Mouse (Mus musculus) MEL (cell line): Measurements from ENCODE around the gene Ksr1. TPM values are rescaled to one million over a fixed set of nuclear protein-coding genes. Genes with fewer than 3 reads are reported as not detected.
A peak's percentile ranks its signal among the peaks of the same experiment; 100 is the strongest.

ENCODE experiments used
- DNase-seq: peaks from one replicate; pipeline ENCODE4 v3.0.0; 2011; ENCODE audit warnings: low read depth, low spot score
- H3K27ac ChIP-seq: 2 replicates; pipeline ENCODE4 v1.5.1; 2012; ENCODE audit warnings: low read depth, mild to moderate bottlenecking, control low read depth, low read length, moderate library complexity; ENCODE audit not compliant: control insufficient read depth
- H3K27me3 ChIP-seq, 2 experiments: fragments of 150-350 bp in 1 of 2; sonication (generic) in 1 of 2; 2 replicates each; pipeline ENCODE4 v1.6.1; 2012; ENCODE audit warnings: low read length in 2 of 2, mild to moderate bottlenecking in 2 of 2, improper control_type of control experiment in 1 of 2, moderate library complexity in 1 of 2; ENCODE audit not compliant: insufficient read depth in 2 of 2, control insufficient read depth in 1 of 2
- H3K36me3 ChIP-seq, 2 experiments: 2 replicates each; pipeline ENCODE4 v1.6.1; 2012 to 2014; ENCODE audit warnings: low read length in 2 of 2, improper control_type of control experiment in 1 of 2, inconsistent platforms in 1 of 2, mild to moderate bottlenecking in 1 of 2; ENCODE audit not compliant: insufficient read depth in 2 of 2, control insufficient read depth in 1 of 2
- H3K4me1 ChIP-seq, 2 experiments: fragments of 150-350 bp in 1 of 2; sonication (generic) in 1 of 2; 2 replicates each; pipeline ENCODE4 v1.6.1; 2012; ENCODE audit warnings: low read length in 2 of 2, improper control_type of control experiment in 1 of 2, mild to moderate bottlenecking in 1 of 2; ENCODE audit not compliant: insufficient read depth in 2 of 2, control insufficient read depth in 1 of 2
- H3K4me3 ChIP-seq, 2 experiments: fragments of 150-350 bp in 1 of 2; sonication (generic) in 1 of 2; 2 replicates each; pipeline ENCODE4 v1.5.1; 2012; ENCODE audit warnings: low read depth in 2 of 2, low read length in 2 of 2, mild to moderate bottlenecking in 2 of 2, moderate library complexity in 2 of 2, control low read depth in 1 of 2, improper control_type of control experiment in 1 of 2; ENCODE audit not compliant: control insufficient read depth in 1 of 2, insufficient read depth in 1 of 2
- H3K79me2 ChIP-seq: 2 replicates; pipeline ENCODE4 v1.6.1; 2012; ENCODE audit warnings: mild to moderate bottlenecking, low read length, moderate library complexity; ENCODE audit not compliant: control insufficient read depth, poor library complexity, insufficient read depth
- H3K9ac ChIP-seq: 2 replicates; pipeline ENCODE4 v1.6.1; 2012; ENCODE audit warnings: low read depth, mild to moderate bottlenecking, control low read depth, low read length, moderate library complexity; ENCODE audit not compliant: control insufficient read depth, poor library complexity, severe bottlenecking
- H3K9me3 ChIP-seq: fragments of 150-350 bp; sonication (generic); replicated peaks from 2 replicates; pipeline ENCODE4 v1.6.1; 2012; ENCODE audit warnings: mild to moderate bottlenecking, low read length, improper control_type of control experiment, moderate library complexity; ENCODE audit not compliant: insufficient read depth
- CHD2 ChIP-seq: IDR thresholded peaks from 2 replicates; pipeline ENCODE4 v1.6.1; 2011; ENCODE audit warnings: low read length, improper control_type of control experiment
- CTCF ChIP-seq, 3 experiments: IDR thresholded peaks in 2 of 3; conservative IDR thresholded peaks in 1 of 3; 2 replicates each; pipeline ENCODE4 v1.5.1; 2011 to 2012; ENCODE audit warnings: low read length in 3 of 3, low read depth in 2 of 3, mild to moderate bottlenecking in 2 of 3, improper control_type of control experiment in 1 of 3, inconsistent platforms in 1 of 3, mixed read lengths in 1 of 3, moderate library complexity in 1 of 3; ENCODE audit not compliant: control insufficient read depth in 1 of 3, insufficient read depth in 1 of 3, poor library complexity in 1 of 3, severe bottlenecking in 1 of 3
- E2F4 ChIP-seq: IDR thresholded peaks from 2 replicates; pipeline ENCODE4 v1.6.1; 2011; ENCODE audit warnings: low read depth, low read length, improper control_type of control experiment, borderline replicate concordance
- ELF1 ChIP-seq: IDR thresholded peaks from 2 replicates; pipeline ENCODE4 v1.6.1; 2014; ENCODE audit warnings: low read depth, mild to moderate bottlenecking, inconsistent platforms, low read length, improper control_type of control experiment, moderate library complexity
- EP300 ChIP-seq, 2 experiments: IDR thresholded peaks; 2 replicates each; pipeline ENCODE4 v1.6.1; 2011; ENCODE audit warnings: improper control_type of control experiment in 2 of 2, low read length in 2 of 2, low read depth in 1 of 2, mild to moderate bottlenecking in 1 of 2
- ETS1 ChIP-seq: IDR thresholded peaks from 2 replicates; pipeline ENCODE4 v1.6.1; 2012; ENCODE audit warnings: low read depth, mild to moderate bottlenecking, inconsistent platforms, low read length, improper control_type of control experiment, moderate library complexity
- GABPA ChIP-seq: IDR thresholded peaks from 2 replicates; pipeline ENCODE4 v1.6.1; 2012; ENCODE audit warnings: low read depth, mild to moderate bottlenecking, inconsistent platforms, low read length, improper control_type of control experiment, moderate library complexity
- GATA1 ChIP-seq: IDR thresholded peaks from 2 replicates; pipeline ENCODE4 v1.6.1; 2011; ENCODE audit warnings: low read depth, low read length, improper control_type of control experiment
- HCFC1 ChIP-seq: IDR thresholded peaks from 2 replicates; pipeline ENCODE4 v1.6.1; 2012; ENCODE audit warnings: low read depth, mild to moderate bottlenecking, inconsistent platforms, low read length, improper control_type of control experiment, moderate library complexity
- JUND ChIP-seq: IDR thresholded peaks from 2 replicates; pipeline ENCODE4 v1.6.1; 2011; ENCODE audit warnings: low read depth, mild to moderate bottlenecking, improper control_type of control experiment, low read length
- MAZ ChIP-seq: IDR thresholded peaks from 2 replicates; pipeline ENCODE4 v1.6.1; 2012; ENCODE audit warnings: low read depth, mild to moderate bottlenecking, inconsistent platforms, low read length, improper control_type of control experiment
- MEF2A ChIP-seq: IDR thresholded peaks from 2 replicates; pipeline ENCODE4 v1.6.1; 2014; ENCODE audit warnings: low read depth, mild to moderate bottlenecking, inconsistent platforms, low read length, improper control_type of control experiment; ENCODE audit not compliant: poor library complexity, insufficient replicate concordance, severe bottlenecking; ENCODE audit errors: extremely low read depth
- MXI1 ChIP-seq: IDR thresholded peaks from 2 replicates; pipeline ENCODE4 v1.6.1; 2011; ENCODE audit warnings: mild to moderate bottlenecking, low read depth, low read length, improper control_type of control experiment
- MYB ChIP-seq: IDR thresholded peaks from 2 replicates; pipeline ENCODE4 v1.6.1; 2011; ENCODE audit warnings: mild to moderate bottlenecking, low read depth, low read length, improper control_type of control experiment
- NELFE ChIP-seq: IDR thresholded peaks from 2 replicates; pipeline ENCODE4 v1.6.1; 2011; ENCODE audit warnings: low read depth, low read length, improper control_type of control experiment
- NRF1 ChIP-seq: IDR thresholded peaks from 2 replicates; pipeline ENCODE4 v1.6.1; 2014; ENCODE audit warnings: low read depth, mild to moderate bottlenecking, inconsistent platforms, low read length, improper control_type of control experiment, moderate library complexity; ENCODE audit not compliant: poor library complexity, insufficient read depth, severe bottlenecking
- POLR2AphosphoS2 ChIP-seq: IDR thresholded peaks from 2 replicates; pipeline ENCODE4 v1.6.1; 2011; ENCODE audit warnings: low read length, improper control_type of control experiment
- POLR2AphosphoS5 ChIP-seq: IDR thresholded peaks from 2 replicates; pipeline ENCODE4 v1.6.1; 2012; ENCODE audit warnings: low read depth, borderline replicate concordance, mild to moderate bottlenecking, inconsistent platforms, low read length, moderate library complexity, mixed read lengths
- RCOR1 ChIP-seq: IDR thresholded peaks from 2 replicates; pipeline ENCODE4 v1.6.1; 2012; ENCODE audit warnings: low read depth, mild to moderate bottlenecking, inconsistent platforms, low read length, improper control_type of control experiment
- TAL1 ChIP-seq: IDR thresholded peaks from 2 replicates; pipeline ENCODE4 v1.6.1; 2012; ENCODE audit warnings: mild to moderate bottlenecking, inconsistent platforms, low read length, moderate library complexity, mixed read lengths
- USF1 ChIP-seq: IDR thresholded peaks from 2 replicates; pipeline ENCODE4 v1.6.1; 2014; ENCODE audit warnings: low read depth, mild to moderate bottlenecking, inconsistent platforms, low read length, improper control_type of control experiment, moderate library complexity
- ZKSCAN1 ChIP-seq: IDR thresholded peaks from 2 replicates; pipeline ENCODE4 v1.6.1; 2012; ENCODE audit warnings: low read depth, mild to moderate bottlenecking, inconsistent platforms, low read length, improper control_type of control experiment, moderate library complexity
- ZMIZ1 ChIP-seq: IDR thresholded peaks from 2 replicates; pipeline ENCODE4 v1.6.1; 2012; ENCODE audit warnings: low read depth, mild to moderate bottlenecking, inconsistent platforms, low read length, improper control_type of control experiment, moderate library complexity
- ZNF384 ChIP-seq: IDR thresholded peaks from 2 replicates; pipeline ENCODE4 v1.6.1; 2012; ENCODE audit warnings: low read depth, mild to moderate bottlenecking, inconsistent platforms, low read length, improper control_type of control experiment
- polyA plus RNA-seq, 2 experiments: library from polyadenylated mRNA; stranded (reverse) in 1 of 2; unstranded in 1 of 2; fragments of >175 nt in 1 of 2; fragments of >200 nt in 1 of 2; gene quantifications; 2 replicates each; pipeline versions ENCODE4 v1.2.1 to v1.2.4; 2012; ENCODE audit warnings: low replicate concordance in 2 of 2, low read depth in 1 of 2; ENCODE audit not compliant: insufficient read length in 2 of 2, insufficient read depth in 1 of 2, missing spikeins in 1 of 2
- total RNA-seq: library from RNA; depleted of rRNA; stranded (reverse); fragments of 300-350 nt; gene quantifications from 2 replicates; pipeline ENCODE4 v1.2.3, GENCODE M21; 2012

Gene Ksr1
- total and polyA plus RNA-seq, 3 experiments, result 9.7 to 18.4 TPM; not detected in 1

GRCm38 (mm10) chr11:79073583-79073982 lies 72.6 kb downstream of the Ksr1 start (continued):
- no peak for TF ChIP-seq POLR2AphosphoS5
- TF ChIP-seq ELF1, result no peak

DNA sequence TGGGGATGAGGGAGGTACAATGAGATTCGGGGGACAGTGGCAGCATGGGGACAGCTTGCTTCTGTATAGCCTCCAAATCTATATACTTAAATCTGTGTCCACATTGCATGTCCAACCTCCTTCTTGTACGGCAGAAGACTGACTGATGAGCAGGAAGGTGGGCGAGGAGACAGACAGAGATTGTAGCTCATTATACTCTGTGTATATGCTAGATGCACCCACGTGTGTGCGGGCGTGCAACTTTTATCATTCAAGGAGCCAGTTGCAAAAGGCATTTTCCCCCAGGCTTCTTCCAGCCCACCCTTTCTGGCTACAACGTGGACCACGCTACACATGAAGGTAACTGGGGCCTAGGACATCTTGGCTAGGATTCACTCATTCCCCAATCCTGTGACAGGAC lies 74.1 kb downstream of the Ksr1 start:
- no peak overlapping the region for H3K4me3 ChIP-seq

GRCm38 (mm10) chr11:79071082-79071972 lies 74.9 kb downstream of the Ksr1 start:
- H3K27me3 ChIP-seq, result no peaks in the 10 kb centered on the region
- H3K36me3 ChIP-seq, result peaks cover 0 to 31% of the 10 kb centered on the region in 2 experiments; a peak in 2 of 4 replicates
- H3K27ac ChIP-seq, result peak overlapping the region; percentile 43
- peaks cover 2% of the 10 kb centered on the region; the same call in 1 of the 2 replicates for H3K79me2 ChIP-seq
- peak overlapping the region; percentile 29; the same call in 1 of the 2 replicates for H3K9ac ChIP-seq
- DNase-seq, result peak; percentile 91
- H3K9me3 ChIP-seq, result no peaks in the 10 kb centered on the region
- no peak overlapping the region for H3K4me3 ChIP-seq
- H3K4me1 ChIP-seq, result peaks cover 16 to 34% of the 10 kb centered on the region in 2 experiments
- TF ChIP-seq ZNF384 (no peak), MAZ (no peak), CHD2 (peak; percentile 53), JUND (no peak), CTCF (IDR thresholded peaks at IDR 0.05 in 2 of 3, conservative IDR thresholded peaks at IDR 0.05 in 1 of 3; ENCODE audit: control insufficient read depth in 1 of 3, insufficient read depth in 1 of 3, low read depth in 2 of 3, low read length in 3 of 3, poor library complexity in 1 of 3, severe bottlenecking in 1 of 3) (no peak), MXI1 (peak; percentile 71), ETS1 (peak; percentile 87), ZMIZ1 (no peak), NELFE (no peak), GATA1 (peak; percentile 31; the same call in 1 of the 2 replicates), E2F4 (no peak), POLR2AphosphoS5 (no peak), HCFC1 (0 out of 2 replicates have a peak, but pooled peaks have one; percentile 28), MEF2A (no peak), MYB (no peak; the same call in 1 of the 2 replicates), GABPA (peak; percentile 80), NRF1 (no peak), TAL1 (peak; percentile 48), RCOR1 (no peak), POLR2AphosphoS2 (no peak), ZKSCAN1 (no peak)

More for the DNA sequence above, 74.1 kb downstream of the Ksr1 start:
- peak overlapping the region; percentile 29; the same call in 1 of the 2 replicates for H3K9ac ChIP-seq
- no peak for DNase-seq
- H3K27ac ChIP-seq, result peak overlapping the region; percentile 43
- H3K79me2 ChIP-seq, result peaks cover 2% of the 10 kb centered on the region; the same call in 1 of the 2 replicates
- TF ChIP-seq CTCF (IDR thresholded peaks at IDR 0.05 in 2 of 3, conservative IDR thresholded peaks at IDR 0.05 in 1 of 3; ENCODE audit: control insufficient read depth in 1 of 3, insufficient read depth in 1 of 3, low read depth in 2 of 3, low read length in 3 of 3, poor library complexity in 1 of 3, severe bottlenecking in 1 of 3) (no peak), NELFE (no peak), E2F4 (no peak), EP300 (IDR thresholded peaks at IDR 0.05; ENCODE audit: low read depth in 1 of 2, low read length in 2 of 2) (no peak), MEF2A (no peak), MYB (no peak), CHD2 (no peak), ELF1 (no peak), USF1 (no peak), POLR2AphosphoS2 (no peak), JUND (no peak)
- peaks cover 0 to 36% of the 10 kb centered on the region in 2 experiments; a peak in 2 of 4 replicates for H3K36me3 ChIP-seq
- H3K27me3 ChIP-seq, result no peaks in the 10 kb centered on the region
- H3K9me3 ChIP-seq, result no peaks in the 10 kb centered on the region
- H3K4me1 ChIP-seq, result peaks cover 16 to 42% of the 10 kb centered on the region in 2 experiments
